Mouse (Mus musculus): ENCODE data around the gene Cactin.

The Cactin gene

DNA sequence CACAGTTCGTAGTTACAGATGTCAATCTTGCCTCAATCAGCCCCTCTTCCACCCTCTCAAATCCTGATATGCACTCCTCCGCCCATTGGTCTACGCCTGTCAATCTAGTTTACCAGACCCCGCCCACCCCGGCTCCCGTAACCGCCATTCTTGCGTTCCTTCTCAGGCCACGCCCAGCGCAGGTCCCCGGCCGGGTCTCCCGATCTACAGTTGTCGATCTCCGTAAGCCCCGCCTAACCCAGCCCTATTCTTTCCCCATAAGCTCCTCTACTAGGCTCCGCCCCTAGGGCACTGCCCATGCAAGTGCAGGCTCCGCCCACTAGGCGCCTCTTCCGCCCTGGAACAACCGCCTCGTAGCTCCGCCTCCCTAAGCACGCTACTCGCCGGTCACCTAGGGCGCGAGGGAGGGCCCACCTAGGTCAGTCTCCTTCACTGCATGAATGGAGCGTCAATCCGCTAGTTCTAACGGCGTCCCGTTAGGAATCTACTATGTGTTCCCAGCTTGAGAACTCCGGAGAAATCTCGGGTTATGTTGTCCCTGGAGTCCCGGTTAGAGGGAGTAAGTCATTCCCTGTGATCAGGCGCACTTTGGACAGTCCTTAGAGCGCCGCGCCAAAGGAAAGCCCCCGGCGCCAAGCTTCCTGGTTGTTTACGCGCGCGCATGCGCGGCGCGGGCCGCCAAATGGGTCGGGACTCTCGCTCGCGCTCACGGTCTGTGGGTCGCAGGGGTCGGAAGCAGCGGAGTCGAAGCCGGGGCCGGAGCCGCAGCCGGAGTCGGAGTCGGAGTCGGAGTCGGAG is at the start of gene Cactin:
Gene Cactin, plus strand, starts transcription at position 554 of the 798 bp plus-strand sequence.
- peak; percentile 98 to 99 for DNase-seq (ENCODE audit: low spot score in 2 of 2)

DNA sequence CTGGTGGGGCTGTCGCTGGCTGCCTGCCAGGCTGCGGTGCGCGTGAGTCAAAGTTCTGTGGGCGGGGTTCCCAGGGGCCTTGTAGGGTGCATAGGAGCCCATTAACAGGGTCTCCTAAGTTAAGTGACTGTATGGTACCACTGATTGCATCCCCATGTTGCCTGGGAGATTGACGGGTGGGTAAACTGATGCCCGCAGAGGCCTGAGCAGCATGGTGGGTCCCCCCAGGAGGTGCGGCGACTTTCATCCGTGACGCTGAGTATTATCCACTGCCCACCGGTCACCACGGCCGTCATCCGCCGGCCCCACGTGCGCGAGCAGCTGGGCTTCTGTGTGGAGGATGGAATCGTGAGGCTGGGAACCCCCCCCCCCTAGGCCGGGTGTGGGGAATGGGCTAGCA is 48.5 kb upstream of the Cactin start:
- no peak for DNase-seq (ENCODE audit: low spot score in 2 of 2)

DNA sequence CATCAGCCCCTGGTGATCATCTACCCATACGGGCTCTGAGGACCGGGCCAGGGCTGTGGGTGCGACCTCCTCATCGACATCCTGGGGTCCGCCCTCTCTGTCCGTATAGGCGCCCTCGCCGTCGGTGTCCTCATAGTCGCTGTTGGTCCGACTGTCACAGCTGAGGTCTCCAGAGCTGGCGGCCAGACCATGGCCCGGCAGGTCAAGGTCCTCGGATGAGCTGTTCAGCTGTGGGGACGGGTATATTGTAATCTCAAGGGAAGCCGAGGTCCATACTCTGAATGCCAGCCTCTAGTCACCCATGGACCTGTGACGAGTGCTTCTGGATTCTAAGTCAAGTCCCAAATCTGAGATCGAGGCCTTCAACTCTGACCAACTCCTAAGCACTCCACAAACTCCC is 47.1 kb upstream of the Cactin start:
- DNase-seq (ENCODE audit: low spot score in 2 of 2) = no peak

DNA sequence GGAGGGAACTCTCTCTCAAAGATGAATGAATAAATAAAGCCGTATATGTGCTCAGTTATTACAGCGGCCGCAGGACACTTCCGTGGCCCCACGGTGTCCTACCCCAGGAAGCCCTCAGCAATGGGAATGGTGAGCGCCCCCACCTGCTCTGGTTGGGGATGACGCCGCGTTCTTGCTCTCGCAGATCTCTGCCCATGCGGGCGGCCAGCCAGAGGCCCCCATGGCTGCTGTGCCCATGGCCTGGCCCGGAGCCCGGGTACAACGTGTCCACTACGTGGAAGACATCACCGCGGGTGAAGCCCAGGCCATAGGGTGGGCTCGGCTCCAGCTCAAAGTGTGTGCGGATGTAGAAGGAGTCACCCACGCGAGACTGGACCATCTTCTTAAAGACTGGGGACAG is 43.2 kb upstream of the Cactin start:
- DNase-seq (ENCODE audit: low spot score in 2 of 2) = no peak

DNA sequence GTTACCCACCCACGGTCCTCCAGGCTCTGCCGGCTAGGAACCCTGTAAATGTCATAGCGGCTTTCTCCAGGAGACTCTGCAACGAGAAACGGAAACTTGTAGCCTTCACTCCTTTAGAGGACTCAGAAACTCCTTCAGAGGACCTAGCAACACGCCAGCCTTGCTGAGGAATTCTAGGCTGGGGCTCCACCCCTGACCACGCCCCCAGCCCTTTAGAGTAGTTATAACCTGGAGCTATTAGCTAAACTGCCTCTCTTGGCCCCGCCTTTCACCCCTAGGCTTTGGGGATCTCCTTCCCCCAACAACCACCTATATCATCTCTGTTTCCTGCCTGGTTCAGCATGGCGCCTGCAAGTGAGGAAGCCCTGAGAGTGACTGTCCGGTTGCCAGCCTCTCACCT is 41.4 kb upstream of the Cactin start:
- DNase-seq (ENCODE audit: low spot score in 2 of 2) = no peak

DNA sequence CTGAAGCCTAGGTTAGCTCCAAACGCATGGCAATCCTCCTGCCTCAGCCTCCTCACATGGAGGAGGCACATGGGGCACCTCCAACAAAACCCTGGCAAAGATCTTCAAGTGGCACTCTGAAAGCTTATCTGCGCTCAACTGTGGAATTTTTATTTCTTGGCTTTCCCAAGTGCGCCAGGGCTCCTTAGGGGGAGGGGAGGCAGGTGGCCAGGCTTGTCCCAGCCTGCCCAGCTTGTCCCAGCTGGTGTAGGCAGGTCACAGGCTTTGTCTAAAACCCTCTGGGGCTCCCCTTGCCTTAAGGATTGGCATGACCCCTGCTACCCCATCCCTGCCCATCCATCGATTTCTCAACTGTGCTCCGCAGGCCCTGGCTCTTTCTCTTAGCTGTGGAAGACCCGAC is 36.7 kb upstream of the Cactin start:
- DNase-seq (ENCODE audit: low spot score in 2 of 2) = no peak

DNA sequence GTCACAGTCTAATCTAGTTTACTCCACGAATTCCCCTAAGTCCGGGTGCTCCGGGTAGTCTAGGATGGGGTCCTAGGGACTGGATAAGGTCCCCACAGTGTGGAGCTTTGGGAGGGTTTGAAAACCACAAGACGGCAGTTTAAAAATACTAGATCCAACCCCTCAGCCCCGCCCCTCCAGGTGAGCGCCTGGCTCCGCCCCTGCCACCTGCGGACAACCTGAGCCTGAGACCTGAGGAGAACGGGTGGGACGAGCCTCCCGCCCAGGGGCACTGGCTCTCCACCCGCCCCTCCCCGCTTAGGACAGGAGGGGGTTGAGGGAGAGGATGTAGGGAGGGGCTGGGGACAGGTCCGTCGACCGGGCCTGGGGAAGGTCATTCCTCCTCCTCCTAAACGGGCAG is 36.2 kb upstream of the Cactin start:
- DNase-seq (ENCODE audit: low spot score in 2 of 2) = no peak

DNA sequence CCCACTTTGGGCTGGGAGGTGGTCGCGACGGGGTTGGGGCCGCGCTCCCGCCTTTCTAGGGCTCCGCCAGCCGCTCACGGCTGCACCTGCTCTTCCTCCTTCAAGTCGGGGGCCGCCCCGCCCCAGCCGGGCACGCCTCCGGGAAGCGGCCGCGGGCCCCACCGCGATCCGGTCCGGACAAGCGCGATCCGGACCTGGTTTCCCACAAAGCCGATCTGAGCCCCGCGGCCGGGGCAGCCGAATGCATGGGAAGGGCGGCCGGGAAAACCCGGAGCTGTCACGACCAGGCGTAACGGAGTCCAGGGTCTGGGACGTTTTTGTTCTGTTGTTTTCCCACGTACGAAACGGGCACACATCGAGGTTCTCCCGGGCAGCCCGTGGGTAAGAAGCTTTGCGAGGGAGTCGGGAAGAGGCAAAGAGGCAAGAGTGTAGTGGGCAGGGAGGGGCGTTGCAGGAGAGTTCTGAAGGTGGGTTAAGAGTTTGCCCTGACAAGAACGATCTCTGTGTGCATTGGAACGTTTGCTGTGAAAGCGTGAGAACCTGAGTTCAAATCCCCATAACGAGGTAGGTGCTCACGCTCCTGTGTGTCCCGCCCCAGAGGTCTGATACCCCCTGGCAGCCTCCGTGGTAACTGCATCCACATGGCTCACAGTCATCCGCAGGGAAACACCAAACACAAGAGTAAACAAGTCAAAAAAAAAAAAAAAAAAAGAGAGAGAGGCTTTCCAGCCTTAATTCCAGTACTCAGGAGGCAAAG is 35.0 kb upstream of the Cactin start:
- peak; percentile 78 to 82 for DNase-seq (ENCODE audit: low spot score in 2 of 2)

DNA sequence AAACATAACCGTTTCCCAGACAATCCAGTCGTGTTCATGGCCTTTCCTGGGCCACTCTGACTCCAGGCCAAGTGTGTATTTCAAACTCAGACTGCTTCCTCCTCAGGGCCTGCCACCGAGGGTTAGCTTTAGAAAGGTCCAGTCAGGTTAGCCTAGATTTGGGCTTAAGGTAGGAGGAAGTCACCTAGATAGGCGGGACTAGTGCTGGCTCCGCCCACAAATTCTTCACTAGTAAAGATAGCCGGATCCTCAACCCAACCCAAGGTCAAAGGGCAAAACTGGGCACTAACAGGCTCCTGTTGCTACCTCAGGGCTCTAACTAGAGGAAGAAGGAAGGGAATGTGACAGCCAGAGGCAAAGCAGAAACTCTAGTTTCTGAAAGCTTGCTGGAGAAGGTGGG is 34.3 kb upstream of the Cactin start:
- DNase-seq (ENCODE audit: low spot score in 2 of 2) = no peak

DNA sequence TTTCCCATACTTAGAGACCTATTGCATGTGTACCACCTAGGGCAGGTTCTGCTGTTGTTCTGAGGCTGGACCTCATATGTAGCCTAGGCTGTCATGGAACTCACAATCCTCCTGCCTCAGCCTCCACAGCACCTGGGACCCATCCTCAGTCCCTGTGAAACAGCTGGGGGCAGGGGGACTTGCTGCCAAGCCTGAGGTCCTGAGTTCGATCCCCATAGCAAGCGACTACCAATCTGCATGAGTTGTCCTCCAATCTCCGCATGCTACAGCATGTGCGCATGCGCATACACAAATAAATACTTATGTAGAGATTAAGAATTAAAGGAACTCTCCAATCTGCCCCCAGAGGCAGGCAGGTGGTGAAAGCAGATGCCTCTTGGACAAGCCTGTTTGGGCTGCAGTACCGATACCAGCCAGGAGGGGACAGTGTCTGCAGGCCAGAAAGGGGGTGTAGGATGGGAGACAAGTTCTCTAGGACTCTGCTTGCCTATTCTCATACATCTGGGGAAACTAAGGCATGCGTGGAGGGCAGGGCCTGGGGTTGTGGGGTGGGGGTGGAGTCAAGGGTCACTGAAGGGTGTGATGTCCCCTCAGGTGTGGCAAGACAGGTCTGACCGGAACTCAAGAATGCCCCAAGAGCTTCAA is 33.3 kb upstream of the Cactin start:
- DNase-seq (ENCODE audit: low spot score in 2 of 2) = no peak

DNA sequence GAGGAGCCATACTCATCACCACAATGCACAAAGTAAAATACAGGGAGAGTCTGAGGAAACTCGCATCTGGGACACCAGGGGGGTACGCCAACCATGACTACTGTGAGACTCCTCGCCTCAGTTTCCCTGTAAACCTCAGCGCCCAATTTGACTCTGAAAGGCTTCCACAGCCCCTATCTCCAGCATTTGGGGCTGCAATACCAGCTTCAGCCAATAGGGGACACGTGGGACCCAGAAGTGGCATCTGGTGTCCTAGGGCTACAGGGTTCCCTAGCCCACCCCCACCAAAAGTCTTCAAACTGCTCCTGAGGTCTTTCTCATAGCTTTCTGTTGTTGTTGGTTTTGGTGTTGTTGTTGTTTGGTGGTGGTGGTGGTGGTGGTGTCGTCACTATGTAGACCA is 32.3 kb upstream of the Cactin start:
- no peak for DNase-seq (ENCODE audit: low spot score in 2 of 2)

DNA sequence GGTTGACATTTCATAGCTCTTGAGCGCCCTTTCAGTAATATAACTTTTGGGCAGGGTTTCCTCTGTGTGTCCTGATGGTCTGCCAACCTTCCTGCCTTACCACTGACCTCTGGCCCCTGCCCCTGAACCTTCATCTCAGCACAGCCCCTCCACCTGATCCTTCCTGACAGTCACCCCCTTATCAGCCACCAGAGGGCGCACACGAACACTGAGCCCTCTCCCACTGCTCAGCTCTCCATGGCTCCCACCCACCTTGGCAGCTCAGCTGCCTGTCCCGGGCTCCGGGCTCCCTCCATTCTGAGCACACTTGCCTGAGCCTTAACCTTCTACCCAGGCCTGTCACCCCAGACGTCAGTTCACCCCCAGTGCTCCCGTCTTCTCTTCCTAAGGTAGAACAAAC is 31.6 kb upstream of the Cactin start:
- DNase-seq (ENCODE audit: low spot score in 2 of 2) = peak in 1 of 2 experiments; percentile 69

DNA sequence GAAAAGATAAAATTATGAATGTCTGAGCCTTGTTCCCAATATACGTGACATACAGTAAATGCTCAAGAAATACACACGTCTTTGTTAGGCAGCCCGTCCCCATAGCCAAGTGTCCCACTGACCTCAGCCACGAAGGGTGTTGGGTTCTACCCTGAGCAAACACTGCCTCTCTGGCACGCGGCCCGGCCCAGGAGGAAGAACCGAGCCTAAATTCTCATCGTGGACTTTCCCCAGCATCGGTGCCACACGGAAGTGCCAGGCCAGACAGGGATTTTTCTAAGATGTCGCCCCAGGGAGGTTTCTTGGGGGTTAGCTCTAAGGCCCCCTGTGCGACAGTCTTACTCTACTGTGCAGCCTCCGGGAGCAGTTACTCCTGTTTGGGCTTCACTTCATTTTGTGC is 31.1 kb upstream of the Cactin start:
- DNase-seq (ENCODE audit: low spot score in 2 of 2) = no peak

DNA sequence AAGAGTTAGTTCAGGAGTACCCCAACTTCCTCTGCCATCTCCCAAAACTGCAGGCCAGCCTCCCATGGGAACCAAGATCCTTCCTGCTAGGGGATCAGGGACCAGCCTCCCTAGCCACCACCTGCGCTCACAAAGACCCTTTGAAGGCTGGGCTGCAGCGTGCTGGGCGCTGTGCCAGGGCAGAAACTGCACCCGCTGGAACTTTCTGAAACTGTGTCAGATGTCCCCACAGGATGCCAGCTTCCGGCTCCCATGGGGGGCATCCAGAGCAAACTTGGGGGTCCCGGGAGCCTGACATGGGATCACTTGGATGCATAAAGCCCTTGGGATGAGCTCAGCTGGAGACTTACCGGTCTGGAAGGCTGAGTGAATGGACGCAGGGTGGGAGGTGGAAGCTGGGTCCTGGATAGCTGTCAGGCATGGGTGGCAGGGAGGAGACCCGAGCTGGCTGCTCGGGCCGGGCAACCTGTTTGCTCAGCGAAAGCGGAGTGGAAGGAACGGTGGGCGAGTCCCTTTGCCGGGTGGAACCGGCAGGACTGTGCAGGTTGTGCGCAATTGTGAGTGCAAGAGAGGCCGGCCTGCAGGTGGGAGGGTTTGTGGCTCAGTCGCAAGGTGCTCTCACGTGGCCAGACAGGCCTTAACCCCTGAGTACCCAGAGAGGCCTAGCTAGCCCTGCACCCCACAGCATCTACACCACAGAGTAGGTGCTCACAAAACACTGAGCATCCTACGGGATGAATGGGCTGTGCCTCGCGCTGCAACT is 30.0 kb upstream of the Cactin start:
- DNase-seq (ENCODE audit: low spot score in 2 of 2) = no peak

DNA sequence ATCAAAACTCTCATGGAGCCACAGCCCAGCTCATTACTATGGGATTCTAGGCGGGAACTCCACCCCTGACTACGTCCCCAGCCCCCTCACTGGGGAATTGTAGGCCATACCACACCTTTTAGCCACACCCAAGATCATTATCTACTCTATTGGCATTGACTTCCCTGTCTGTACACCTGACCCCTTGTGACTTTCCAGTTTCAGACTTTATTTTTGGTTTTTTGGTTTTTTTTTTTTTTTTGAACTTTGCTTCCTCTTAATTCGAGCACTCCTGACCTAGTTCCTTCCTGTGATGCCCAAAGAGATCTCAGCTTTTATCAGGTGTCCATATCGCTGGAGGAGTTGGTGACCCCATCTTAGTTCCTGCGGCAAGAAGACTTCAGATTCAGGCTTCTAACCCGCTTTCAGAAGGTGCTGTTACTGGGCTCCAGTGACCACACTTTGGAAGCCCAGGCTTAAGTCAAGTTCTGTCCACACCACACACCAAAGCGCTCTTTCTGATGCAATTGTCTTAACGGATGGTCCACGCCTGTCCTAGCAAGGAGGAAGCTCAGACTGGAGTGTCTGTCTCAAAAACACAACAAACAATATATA is 29.3 kb upstream of the Cactin start, which contains the start of gene Tjp3:
Gene Tjp3, minus strand, starts transcription at position 71 of the 594 bp plus-strand sequence.
- DNase-seq (ENCODE audit: low spot score in 2 of 2) = no peak

DNA sequence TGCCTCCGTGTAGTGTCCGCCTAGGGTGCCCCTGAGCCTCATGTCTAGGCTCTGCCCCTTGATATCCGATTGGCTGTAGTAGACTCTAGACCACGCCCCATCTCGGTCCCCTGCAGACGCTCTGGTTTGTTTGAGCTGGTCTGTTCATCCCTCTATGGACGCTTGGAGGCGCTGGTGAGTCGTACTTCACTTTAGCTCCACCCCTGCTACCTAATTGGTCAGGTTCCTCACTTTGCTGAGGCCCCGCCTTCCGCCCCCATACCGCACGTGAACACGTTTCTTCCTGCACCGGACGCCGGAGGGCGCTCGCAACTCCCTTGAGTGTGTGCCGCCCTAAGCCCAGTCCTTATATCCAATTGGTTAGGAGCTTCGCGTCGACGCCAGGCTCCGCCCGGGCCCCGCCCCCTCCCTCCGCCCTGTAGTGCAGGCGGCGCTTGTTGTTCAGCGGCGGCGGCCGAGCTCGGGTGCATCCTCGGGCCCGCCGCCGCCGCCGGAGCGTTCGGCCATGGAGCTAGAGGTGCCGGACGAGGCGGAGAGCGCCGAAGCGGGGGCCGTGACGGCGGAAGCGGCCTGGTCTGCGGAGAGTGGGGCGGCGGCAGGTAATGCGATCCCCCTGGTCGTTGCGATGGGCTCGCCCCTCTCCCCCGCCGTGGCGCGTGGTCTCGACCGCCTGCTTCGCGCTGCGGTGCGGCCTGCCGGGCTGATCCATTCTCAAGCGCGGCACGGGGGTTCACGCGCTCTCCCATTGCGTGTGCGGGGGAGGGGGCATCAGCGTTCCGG is 28.2 kb upstream of the Cactin start, which contains the start of gene Pip5k1c:
Gene Pip5k1c, plus strand, starts transcription at position 410 of the 780 bp plus-strand sequence.
- DNase-seq (ENCODE audit: low spot score in 2 of 2) = peak; percentile 100

DNA sequence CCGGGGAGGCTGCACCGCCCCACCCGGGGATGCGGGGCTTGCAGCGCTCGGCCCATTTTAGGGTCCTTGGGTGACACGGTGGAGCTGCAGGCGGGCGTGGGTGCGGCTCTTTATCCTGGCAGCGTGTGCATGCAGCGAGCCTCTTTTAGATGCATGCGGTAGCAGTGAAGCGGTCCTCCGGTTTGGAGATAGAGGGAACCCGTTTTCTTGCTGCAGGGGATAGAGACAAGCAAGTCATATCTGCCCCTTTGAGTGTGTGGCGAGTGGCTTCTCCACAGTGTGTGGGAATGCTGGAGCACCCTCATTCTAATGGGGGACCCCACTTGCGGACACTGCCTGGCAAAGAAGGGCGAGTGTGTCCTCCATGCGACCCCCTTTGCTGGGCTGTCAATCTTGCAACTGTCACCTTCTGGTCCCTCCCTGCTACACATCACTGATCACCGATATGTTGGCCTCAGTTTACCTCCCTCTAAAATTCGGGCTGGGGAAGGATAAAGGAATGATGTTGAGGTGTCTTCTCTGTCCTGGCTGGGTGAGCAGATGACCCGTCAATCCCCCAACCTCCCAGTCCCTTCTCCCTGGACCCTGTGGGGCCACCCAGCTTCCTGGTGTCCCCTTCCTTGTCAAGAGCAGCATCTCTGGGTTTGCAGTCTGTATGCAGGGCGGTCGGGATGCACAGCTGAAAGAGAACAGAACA is 27.4 kb upstream of the Cactin start:
- DNase-seq (ENCODE audit: low spot score in 2 of 2) = no peak

DNA sequence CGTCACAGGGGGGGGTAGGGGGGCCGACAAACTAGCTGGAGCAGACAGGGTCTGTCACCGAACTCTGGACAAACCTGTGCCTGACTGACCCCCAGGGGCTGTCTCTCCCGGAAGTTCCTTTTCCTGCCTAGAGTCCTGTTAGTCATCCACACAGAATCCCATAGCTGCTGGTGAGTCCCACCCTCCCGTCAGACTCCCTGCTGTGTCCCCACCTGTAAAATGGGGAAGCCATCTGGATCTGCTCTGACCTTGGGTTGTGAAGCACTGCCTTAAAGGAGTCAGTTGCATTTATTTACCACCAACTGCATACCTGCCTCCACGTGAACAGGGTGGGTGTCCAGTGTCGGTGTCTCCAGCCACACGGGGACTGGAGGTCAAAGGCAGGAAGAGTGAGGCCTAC is 26.5 kb upstream of the Cactin start:
- DNase-seq (ENCODE audit: low spot score in 2 of 2) = no peak

DNA sequence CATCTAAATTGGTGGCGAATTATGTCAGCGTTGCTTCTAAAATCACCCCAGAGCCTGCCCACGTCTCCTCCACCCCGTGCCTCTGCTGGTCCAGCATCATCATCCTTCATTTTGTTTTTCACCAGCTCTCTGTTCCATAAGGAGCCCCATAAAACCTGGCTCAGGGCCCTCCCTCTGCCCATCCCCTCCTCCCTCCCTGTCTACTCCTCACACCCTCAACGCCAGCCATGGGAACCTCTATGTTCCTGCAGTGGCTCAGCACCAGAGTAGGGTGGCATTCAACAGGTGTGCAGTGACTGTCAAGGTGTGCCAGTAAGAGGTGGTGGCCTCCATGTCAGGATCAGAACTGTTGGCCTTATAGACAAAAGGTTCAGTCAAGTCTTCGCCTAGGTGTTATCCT is 25.7 kb upstream of the Cactin start:
- DNase-seq (ENCODE audit: low spot score in 2 of 2) = peak; percentile 66 to 71

DNA sequence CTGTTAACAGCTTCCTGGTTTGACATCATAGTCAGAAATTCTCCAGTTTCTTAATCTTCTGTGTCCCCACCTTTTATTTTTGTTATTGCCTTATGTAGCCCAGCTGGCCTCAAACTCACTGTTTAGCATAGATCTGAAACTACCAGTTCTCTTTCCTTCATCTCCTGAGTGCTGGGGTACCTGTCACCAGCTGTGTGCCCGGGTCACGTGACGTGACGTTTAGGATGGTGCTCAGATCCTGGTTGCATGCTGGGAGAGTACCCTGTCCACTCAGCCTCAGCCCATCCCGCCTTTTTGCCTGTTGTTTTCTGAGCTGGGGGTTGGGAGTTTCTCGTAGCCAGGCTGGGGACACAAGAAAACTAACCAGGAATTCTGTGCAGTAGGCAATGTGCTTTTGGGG is 23.7 kb upstream of the Cactin start:
- no peak for DNase-seq (ENCODE audit: low spot score in 2 of 2)
